Mouse (Mus musculus): ENCODE measurements around the gene Acot1.
"Not testable (repeated sequence)": the region's sequence is repeated elsewhere in the genome, so short reads cannot be mapped to it uniquely, and the experiment has no call there.

Acot1 gene

DNA sequence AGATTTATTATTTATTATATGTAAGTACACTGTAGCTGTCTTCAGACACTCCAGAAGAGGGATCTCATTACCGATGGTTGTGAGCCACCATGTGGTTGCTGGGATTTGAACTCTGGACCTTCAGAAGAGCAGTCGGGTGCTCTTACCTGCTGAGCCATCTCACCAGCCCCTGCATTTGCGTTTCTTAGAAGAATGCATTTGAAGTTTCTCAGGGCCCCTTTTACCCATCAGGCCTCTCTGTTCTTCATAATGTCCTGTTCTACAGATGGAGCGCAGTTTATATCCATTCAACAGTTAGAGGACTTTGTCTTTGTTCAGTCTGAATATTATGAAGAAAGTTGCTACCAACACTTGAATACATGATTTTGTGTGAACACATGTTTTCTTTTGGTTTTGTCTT, 13.0 kb downstream of the Acot1 start:
- DNase-seq = not testable (repeated sequence)

DNA sequence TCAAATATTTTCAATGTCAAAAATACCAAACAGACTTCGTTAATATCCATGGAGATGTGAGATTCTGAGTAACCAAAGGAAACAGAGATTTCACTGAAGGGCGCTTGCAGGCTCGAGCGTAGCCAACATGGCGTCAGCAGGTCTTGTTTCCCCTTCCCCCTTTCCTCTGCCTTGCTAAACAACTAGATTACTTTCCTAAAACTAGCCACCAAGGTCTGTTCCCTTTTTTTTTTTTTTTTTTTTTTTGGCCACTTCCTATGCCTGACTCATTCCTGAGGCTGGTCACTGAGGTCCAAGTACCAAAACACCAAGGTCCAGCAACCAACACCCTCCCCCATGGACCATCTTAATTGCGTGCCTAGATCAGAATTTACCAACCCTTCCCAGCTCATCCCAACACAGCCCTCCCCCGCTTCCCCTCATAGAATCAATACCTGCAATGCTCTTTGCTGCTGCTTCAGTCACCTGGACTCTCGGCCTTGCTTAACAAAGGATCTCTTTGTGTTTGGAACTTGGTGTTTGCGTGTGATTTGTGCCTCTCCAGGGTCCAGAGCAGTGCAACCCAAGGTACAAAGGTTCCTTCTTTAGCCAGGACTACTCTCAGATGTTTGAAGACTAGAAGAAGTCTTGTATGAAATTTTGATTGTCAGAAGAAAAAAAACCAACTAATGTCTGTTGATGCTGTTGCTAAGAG, 13.9 kb downstream of the Acot1 start:
- DNase-seq = no peak

DNA sequence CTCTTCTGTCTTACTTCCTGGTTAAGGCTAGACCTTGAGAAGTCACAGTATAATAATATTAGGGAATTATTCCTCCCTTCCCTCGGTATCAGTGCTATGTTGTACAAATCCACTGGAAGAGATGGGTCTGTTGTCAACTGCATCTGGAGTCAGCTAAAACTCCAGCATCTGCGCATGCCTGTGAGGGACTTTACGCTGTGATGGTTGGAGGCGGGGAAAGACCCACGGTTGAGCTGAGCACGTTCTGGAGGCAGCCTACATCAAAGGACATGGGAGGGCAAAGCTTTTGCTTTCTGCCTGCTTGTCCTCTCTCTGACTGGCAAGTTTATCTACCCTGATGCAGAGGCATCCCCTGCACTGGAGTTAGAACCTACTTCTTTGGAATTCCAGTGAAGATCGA, 16.6 kb downstream of the Acot1 start:
- DNase-seq = no peak

DNA sequence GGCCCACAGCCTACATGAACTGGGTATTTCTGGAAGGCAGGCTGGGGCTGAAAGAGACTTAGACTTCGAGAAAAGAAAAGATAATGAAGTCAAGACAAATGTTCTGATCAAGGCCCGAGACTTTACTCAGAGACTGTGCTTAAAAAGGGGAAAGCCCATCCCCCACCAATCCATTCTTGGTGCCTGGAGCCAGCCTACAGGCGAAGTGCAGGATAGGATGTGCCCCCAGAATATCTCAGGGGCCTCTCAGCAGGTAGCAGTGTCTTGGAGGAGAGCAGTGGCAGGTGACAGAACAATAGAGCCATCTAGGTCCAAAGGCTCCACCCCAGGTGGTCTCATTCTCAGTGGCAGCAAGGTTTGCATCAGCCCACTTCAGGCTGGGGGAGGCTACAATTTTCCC, 19.0 kb downstream of the Acot1 start:
- DNase-seq = not testable (repeated sequence)

DNA sequence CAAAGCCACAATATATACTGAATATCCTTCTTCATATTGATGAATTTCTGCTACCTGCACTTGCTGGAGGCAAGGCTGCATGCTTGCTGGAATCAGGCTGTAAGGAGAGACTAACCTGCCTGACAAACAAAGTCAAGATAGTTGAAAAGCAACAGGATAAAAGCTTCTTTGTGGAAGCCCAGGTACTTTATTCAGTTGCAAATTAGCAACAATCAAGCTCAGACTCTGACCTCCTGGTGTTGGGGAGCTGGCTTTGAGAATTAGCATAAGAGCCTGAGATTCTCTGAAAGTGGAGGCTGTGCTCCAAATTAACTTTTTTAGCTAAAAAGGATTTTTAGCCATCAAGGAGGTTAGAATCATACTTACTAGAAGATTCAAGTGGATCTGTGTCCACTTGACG, 19.8 kb downstream of the Acot1 start:
- DNase-seq = not testable (repeated sequence)

DNA sequence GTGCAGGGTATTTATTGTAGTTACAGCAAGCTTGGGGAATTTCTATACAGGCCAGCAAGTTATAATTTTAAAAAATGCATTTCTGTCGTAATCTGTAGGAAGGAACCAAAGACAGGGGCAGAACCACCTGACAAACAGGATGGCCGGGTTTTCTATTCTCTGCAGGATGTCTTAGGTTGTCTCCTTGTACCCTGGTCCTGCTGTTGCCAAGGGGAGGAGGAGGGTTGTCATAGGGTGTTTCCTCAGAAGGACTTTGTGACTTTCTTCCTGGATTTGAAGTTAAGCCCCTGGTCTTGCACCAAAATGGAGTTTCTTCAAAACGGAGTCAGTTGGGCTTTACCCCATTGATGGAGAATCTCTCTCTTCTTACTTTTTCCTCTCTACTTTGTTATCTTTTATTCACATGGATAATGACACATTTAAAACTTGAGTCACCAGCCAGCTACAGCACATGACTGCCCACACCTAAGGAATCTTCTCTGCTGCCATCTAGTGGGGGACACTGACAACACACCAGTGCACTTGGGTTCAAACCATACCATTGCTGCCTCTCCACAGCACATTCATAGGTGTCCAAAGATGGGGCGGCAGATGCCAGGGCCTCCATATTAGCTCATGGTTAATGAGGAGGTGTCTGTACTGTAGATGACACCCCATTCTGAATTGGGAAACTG, 21.5 kb downstream of the Acot1 start:
- peak; percentile 48 to 64 for DNase-seq

DNA sequence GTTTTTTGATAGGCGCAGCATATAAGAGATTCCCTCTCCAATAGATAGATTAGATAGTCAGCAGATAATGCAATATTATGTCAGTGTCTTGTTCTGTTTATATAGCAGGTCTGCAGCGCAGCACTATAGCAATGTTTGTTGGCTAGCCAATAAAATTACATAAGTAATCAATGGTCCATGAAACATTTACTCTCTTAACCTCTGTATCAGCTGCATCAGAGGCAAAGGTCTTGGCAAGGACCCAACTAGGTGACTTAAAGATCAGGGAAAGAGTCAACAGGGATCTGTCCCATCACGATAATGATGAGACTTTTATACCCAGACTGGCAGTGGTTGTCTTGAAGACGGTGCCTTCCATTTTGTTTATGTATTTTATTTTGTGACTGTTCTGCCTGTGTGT, 23.6 kb downstream of the Acot1 start:
- no peak for DNase-seq

DNA sequence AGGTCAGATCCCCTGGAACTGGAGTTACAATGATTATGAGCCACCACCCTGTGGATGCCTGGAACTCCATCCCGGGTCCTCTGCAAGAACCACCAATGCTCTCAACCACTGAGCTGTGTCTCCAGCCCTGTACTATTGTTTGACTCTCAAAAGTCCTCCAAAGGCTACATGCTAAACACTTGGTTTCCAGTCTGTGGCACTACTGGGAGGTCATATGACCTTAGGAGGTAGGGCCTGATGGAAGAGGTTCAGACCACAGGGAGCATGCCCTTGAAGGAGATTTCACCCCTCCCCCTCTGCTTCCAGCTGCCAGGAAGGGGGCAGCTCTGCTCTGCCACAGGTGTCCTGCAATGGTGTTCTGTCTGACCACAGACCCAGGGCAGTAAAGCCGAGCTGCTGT, 24.0 kb downstream of the Acot1 start:
- not testable (repeated sequence) for DNase-seq

DNA sequence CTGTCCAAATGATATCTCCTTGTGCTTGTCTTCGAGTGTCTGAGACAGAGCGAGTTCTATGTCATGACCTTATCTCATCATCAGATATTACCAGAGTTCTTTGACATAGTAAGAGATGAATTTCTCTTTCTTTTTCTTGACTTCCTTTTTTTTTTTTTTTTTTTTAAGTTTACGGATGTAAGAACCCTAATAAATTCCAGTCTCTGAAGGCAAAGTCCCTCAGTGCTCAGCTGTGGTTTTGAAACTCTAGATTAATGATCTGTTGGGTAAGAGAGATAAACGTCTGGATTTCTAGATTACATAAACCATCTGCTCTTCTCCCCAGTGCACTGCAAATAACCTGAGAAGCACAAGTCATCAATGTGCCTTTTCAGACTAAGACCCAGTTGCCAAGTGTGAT, 24.8 kb downstream of the Acot1 start:
- DNase-seq = no peak

DNA sequence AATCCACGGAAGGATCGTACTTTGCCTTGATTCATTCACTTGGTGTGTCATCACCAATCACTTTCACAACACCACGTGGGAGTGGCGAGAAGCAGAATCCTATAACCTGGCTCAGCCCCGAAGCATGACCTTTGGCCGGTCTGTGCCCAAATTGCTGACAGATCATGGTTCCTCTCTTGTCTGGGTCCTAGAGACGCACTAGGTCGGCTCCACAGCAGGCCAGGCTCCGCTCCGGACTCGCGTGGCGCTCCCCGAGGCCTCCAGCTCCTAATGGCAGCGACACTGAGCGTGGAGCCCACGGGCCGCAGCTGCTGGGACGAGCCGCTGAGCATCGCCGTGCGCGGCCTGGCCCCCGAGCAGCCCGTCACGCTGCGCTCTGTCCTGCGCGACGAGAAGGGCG, 29.0 kb downstream of the Acot1 start, which contains the start of gene Acot4:
TSS of gene Acot4 (plus strand) at position 139 of the 400 bp plus-strand sequence.
- DNase-seq = not testable (repeated sequence)

DNA sequence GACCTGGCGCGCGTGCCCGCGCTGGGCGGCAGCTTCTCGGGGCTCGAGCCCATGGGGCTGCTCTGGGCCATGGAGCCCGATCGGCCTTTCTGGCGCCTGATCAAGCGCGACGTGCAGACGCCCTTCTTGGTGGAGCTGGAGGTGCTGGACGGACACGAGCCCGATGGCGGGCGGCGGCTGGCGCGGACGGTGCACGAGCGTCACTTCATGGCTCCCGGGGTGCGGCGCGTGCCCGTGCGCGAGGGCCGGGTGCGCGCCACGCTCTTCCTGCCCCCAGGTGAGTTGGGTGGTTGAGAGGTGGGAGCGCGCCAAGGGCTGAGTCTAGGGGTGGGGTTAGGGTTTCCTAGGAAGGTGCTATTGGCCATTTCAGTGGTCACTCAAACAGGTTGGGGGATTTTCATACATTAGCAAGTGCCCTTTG, 29.4 kb downstream of the Acot1 start, which contains the start of gene Gm49366:
TSS of gene Gm49366 (plus strand) at position 245 of the 421 bp plus-strand sequence.
- DNase-seq = peak; percentile 2 to 13

DNA sequence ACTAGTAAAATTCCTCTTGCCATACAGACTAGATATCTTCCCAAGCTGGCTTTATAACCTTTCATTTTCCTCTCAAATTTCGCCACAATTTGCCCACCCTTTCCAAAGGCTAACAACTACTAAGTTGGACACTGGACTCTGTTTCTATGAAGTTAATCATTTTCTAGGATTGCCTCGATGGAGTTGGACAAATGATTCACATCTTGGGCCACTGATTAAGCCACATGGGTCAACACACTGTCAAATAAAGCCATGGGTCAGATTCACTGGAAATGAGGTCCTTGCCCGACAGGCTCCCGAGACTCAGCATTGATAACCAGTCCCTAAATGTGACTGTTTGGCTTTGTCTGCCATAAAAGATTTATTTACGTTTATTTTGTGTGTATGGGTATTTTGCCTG, 33.0 kb downstream of the Acot1 start:
- DNase-seq = no peak

DNA sequence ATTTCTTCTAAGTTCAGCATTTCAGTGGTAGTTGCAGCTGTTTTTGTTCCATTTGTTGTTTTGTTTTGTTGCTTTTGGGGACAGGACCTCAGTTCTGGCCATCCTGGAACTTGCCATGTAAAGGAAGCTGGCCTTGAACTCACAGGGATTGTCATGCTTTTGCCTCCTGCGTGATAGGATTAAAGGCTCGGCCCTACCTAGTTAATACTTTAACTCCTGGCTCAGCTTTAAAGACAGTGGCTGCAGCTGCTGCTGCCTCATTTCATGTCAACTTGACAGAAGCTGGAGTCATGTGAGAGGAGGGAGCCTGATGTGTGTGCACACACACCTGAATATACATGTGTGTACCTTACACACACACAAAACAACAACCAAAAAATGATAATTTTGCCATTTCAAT, 34.8 kb downstream of the Acot1 start:
- DNase-seq = no peak

DNA sequence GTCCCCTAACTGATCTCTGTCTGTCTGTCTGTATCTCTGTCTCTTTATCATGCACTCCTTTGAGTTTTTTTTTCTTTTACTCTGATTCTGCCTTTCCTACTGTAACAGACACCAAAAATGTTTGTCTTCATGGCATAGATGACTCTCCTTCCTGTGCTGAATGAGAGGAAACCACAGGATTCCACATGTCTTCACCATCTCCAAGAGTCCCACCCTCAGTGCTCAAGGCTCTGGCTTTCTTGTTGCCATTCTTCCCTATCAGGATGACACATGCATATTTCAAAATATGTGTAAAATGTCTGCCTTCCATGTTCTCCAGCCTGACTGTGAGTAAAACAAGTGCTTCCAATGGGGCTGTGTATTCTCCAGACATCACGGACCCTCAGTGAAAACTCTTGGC, 37.6 kb downstream of the Acot1 start:
- no peak for DNase-seq

DNA sequence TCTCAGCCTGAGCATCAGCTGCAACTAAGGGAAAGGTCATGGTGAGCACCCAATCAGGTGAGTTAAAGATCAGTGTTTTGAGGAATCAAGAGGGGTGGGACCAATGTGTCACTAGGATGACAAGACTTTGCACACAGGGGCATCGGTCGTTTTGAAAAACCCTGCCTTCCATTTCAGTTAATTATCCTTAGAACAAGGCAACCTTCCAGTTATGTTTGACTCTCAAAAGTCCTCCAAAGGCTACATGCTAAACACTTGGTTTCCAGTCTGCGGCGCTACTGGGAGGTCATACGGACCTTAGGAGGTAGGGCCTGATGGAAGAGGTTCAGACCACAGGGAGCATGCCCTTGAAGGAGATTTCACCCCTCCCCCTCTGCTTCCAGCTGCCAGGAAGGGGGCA, 41.5 kb downstream of the Acot1 start:
- DNase-seq = not testable (repeated sequence)

DNA sequence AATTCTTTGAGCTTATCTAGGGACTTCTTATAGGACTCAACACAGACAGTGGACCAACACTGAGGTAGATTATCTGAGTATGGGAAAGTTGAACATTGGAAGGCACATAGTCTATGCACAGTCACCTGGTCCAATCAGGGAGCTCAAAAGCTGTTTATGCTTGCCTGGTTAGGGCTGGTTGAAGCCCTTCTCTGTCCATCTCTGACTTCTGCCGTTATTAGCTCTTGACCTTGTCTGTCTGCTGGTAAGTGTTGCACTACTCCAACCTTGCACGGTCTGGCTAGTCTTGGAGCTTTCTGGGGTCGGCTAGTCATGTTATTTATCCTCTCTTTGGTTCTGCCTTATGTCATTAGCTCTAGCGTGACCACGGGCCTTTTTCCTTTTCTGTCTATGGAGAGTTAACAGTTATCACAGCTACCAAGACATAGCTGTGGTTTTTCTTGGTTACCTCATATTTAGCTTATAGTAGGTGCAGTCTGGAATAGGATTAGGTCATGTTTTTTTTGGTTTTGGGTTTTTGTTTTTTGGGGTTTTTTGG, 42.7 kb downstream of the Acot1 start, which contains the start of gene Acot3:
TSS of gene Acot3 (plus strand) at position 208 of the 538 bp plus-strand sequence.
- DNase-seq = no peak

DNA sequence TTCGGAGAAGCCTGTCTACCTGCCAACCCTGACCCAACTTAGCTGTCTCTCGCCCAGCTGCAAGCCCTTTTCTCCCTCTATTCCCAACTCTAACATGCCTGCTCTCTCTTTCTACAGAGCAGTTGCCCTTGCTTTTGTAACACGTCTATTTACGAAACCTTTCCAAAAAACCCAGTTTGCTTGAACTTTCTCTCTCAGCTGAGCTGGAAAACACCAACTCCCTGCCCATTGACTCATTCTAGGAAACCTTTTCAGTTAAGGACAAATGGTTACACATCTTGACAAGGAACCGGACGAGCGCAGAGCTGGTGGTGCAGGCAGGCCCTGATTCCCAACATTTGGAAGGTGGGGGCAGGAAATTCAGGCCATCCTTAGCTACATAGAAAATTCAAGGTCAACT, 43.3 kb downstream of the Acot1 start:
- DNase-seq = no peak

DNA sequence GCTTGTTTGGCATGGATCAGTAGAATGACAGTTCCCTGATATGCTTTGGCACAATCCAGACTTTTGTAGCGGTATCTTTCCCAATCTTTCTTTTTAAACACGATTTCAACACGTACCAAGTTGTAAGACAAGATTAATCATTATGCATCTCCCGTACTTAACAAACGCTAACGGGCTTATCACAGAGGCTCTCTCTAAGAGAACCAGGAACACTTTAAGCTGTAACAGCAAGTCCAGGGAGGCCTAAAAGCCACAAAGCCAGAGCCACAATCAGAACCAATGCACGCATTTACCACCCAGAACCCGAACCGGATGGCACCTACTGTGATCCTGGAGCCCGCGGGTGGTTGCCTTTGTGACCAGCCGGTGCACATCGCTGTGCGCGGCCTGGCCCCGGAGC, 43.9 kb downstream of the Acot1 start:
- DNase-seq = no peak

DNA sequence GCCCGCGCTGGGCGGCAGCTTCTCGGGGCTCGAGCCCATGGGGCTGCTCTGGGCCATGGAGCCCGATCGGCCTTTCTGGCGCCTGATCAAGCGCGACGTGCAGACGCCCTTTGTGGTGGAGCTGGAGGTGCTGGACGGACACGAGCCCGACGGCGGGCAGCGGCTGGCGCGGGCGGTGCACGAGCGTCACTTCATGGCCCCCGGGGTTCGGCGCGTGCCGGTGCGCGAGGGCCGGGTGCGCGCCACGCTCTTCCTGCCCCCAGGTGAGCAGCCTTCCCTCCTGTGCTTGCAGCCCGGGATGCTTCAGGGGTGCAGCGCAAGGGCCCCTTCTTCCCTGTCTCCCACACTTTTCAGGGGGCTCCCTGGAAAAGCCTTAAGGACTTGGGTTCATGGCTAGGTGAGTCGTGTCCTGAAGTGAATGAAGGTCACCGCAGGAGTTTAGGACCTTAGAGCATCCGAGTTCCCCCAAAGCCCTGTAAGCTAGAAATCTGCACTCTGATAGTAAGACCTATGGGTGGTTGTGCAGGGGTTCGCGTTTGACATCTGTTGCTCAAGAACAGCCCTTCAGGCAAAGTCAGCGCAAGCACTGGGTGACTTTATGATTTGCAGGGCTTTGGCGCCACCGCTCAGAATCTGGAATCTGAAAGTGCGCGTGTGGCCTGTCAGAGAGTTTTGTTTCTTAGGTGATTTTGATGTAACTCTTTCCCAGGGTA, 44.5 kb downstream of the Acot1 start:
- DNase-seq = no peak

DNA sequence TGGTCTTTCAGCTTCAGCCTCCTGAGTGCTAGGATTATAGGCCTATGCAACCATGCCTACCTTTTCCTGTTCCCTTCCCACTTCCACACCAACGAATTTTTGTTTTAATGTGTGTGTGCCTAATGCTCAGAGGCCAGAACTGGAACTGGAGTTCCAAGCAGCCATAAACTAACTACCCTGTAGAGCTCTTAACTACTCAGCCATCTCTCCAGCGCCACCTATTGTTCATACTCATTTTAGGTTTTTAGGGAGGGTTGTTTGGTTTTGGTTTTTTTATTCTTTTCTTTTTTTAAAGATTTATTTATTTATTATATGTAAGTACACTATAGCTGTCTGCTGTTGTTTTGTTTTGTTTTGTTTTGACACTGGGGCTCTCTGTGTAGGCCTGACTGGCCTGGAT, 51.7 kb downstream of the Acot1 start:
- no peak for DNase-seq

DNA sequence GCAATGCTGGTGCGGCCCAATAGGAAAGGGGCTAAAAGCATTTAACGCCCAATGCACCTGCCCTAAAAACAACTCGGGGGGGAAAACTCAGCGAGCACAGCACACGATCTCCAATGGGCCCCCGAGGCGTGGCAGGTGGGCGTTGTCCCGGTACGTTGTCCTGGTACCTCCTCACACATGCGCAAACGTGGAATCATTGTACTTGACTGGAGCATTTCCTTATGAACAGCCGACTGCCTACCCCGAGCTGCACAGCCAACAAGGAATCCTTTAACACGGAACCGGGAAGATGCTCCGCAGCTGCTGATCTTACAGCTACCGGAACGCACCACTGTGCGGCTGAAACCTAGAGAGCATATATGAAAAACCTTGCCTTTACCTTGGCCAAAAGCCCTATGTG, 53.0 kb downstream of the Acot1 start:
- DNase-seq = no peak

DNA sequence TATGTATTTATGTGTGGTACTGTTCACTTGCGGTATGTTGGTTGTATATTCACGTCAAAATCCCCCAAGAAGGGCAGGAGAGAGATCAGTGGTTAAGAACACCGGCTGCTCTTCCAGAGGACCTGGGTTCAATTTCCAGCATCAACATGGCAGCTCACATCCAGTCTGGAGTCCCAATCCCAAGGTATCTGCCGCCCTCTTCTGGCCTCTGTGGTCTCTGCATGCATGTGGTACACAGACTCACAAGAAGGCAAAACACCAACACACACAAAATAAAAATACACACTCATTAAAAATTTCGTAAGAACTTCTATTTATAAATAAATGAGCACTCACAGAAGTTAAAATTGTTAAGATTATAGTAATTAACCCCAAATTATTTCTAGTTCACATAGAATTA, 53.9 kb downstream of the Acot1 start:
- peak in 1 of 2 experiments; percentile 22 for DNase-seq

DNA sequence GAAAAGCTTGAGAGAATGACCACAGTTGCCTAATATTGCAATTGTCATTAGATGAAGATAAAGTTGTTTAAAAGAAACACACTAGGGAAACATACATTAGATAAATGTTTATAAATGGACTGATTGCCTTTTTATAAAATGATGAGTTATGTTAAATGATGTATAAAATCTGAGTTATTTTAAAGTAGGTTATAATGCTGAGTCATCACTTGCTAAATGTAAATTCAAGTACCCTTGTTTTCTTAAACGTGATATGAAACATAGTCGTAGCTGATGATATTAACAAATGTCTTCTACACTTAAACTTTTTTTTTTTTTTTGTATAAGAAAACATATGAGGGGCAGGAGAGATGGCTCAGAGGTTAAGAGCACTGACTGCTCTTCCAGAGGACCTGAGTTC, 54.5 kb downstream of the Acot1 start:
- DNase-seq = no peak

Measured in thymus, postnatal 36 days (tissue).